Mouse (Mus musculus): ENCODE results near the gene Gfm1. TPM values are rescaled to one million over a fixed set of nuclear protein-coding genes. Genes with fewer than 3 reads are reported as not detected.

Gfm1 gene
- 56.5 TPM for polyA plus RNA-seq (2014; fragmentation: Illumina TruSeq; extraction: RNeasy Lipid Tissue Mini Kit (QIAGEN cat#74804); ENCODE audit: low read depth, low replicate concordance)

DNA sequence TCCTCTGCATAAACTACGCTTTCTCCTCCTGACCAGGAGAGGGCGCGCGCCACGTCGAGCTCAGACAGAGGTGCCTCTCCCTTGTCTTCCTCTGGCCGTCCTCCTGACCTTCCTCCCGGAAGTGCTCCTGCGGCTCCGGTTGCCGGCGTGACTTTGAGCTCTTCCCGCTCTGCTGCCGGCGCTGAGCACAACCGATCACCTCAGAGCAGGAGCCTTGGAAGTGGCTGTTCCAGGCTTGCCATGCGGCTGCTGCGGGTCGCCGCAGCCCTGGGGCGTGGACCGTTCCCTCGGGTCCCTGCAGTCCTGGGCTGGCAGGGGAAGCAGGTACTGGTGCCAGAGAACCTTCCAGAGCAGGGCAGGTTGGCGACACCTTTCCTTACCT lies at the start of gene Gfm1:
TSS of gene Gfm1 (plus strand) at position 98 of the 382 bp plus-strand sequence.

GRCm38 (mm10) chr3:67463450-67464372 lies 33.8 kb downstream of the Gfm1 start, which contains the start of gene Lxn:
Gene Lxn, minus strand, starts transcription at chr3:67463926.

GRCm38 (mm10) chr3:67515274-67515801 lies 85.4 kb downstream of the Gfm1 start, which contains the start of gene Rarres1:
Gene Rarres1, minus strand, starts transcription at chr3:67515523.

Other genes starting within 250 kb of the Gfm1 start
- gene Mlf1, start 56.0 kb upstream of the Gfm1 start, polyA plus RNA-seq (2014; fragmentation: Illumina TruSeq; extraction: RNeasy Lipid Tissue Mini Kit (QIAGEN cat#74804); ENCODE audit: low read depth, low replicate concordance), result 0.57 TPM
- not detected for gene Gm17402, start 54.9 kb upstream of the Gfm1 start, polyA plus RNA-seq (2014; fragmentation: Illumina TruSeq; extraction: RNeasy Lipid Tissue Mini Kit (QIAGEN cat#74804); ENCODE audit: low read depth, low replicate concordance)
- 32.0 TPM for gene Lxn, start 33.8 kb downstream of the Gfm1 start, polyA plus RNA-seq (2014; fragmentation: Illumina TruSeq; extraction: RNeasy Lipid Tissue Mini Kit (QIAGEN cat#74804); ENCODE audit: low read depth, low replicate concordance)
- 0.44 TPM for gene Rarres1, start 85.4 kb downstream of the Gfm1 start, polyA plus RNA-seq (2014; fragmentation: Illumina TruSeq; extraction: RNeasy Lipid Tissue Mini Kit (QIAGEN cat#74804); ENCODE audit: low read depth, low replicate concordance)
- gene Mfsd1, start 152.6 kb downstream of the Gfm1 start, polyA plus RNA-seq (2014; fragmentation: Illumina TruSeq; extraction: RNeasy Lipid Tissue Mini Kit (QIAGEN cat#74804); ENCODE audit: low read depth, low replicate concordance), result 144 TPM